Mouse (Mus musculus): ENCODE results near the gene Enpp3. TPM values are rescaled to one million over a fixed set of nuclear protein-coding genes. Genes with fewer than 3 reads are reported as not detected.

Gene Enpp3
- polyA plus RNA-seq, 1 experiment from 2014 or later, result 7.7 TPM

- 47% methylated on average over 9 of the region's 9 CpGs for WGBS (ENCODE audit: insufficient replicate concordance)
- H3K4me1 ChIP-seq (ENCODE audit: control insufficient read depth, low read depth, low read length), result peaks cover 2% of the 10 kb centered on the region; the same call in 1 of the 2 replicates
- no peaks in the 10 kb centered on the region for H3K27me3 ChIP-seq (ENCODE audit: control insufficient read depth, insufficient read depth, low read depth, low read length)
- peak overlapping the region; percentile 35; the same call in 1 of the 2 replicates for H3K4me2 ChIP-seq (ENCODE audit: low read depth, low read length)
- H3K4me3 ChIP-seq (ENCODE audit: low read depth, low read length), result no peak overlapping the region
- no peaks in the 10 kb centered on the region for H3K36me3 ChIP-seq (ENCODE audit: control insufficient read depth, insufficient read depth)
- H3K27ac ChIP-seq (ENCODE audit: low read length), result peak overlapping the region; percentile 49; the same call in 1 of the 2 replicates
- ATAC-seq (ENCODE audit: low read depth), result peak; percentile 88
- no peaks in the 10 kb centered on the region for H3K9me3 ChIP-seq (replicated peaks; ENCODE audit: control insufficient read depth, low read length)
- H3K9ac ChIP-seq (ENCODE audit: low read depth, low read length), result no peak overlapping the region
Observed at GRCm38 (mm10) chr10:24784624-24785276, 57.9 kb downstream of the Enpp3 start.

DNA sequence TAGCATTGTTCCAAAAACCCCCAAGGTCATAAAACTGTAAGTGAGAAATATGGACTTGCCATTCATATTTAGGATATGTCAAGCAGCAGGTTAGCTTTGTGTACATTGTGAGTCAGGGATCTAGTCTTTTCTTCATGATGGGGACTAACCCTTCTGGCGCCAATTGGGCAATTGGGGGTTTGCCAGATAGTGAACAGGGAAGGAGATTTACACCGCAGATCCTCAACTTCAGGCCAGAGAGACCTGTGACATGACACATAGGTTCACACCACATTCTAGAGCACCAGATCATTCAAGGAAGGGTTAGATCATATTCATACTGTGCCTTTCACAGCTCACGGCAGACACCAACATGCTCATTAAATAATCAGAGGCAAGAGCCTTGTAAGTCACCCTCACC lies 58.7 kb downstream of the Enpp3 start:
- H3K36me3 ChIP-seq (ENCODE audit: control insufficient read depth, insufficient read depth), result no peaks in the 10 kb centered on the region
- ATAC-seq (ENCODE audit: low read depth), result no peak
- no peak overlapping the region for H3K4me2 ChIP-seq (ENCODE audit: low read depth, low read length)
- 77% methylated on average over 3 of the region's 3 CpGs for WGBS (ENCODE audit: insufficient replicate concordance)
- H3K9ac ChIP-seq (ENCODE audit: low read depth, low read length), result no peak overlapping the region
- H3K27me3 ChIP-seq (ENCODE audit: control insufficient read depth, insufficient read depth, low read depth, low read length), result no peaks in the 10 kb centered on the region
- H3K27ac ChIP-seq (ENCODE audit: low read length), result no peak overlapping the region
- H3K9me3 ChIP-seq (replicated peaks; ENCODE audit: control insufficient read depth, low read length), result no peaks in the 10 kb centered on the region
- no peak overlapping the region for H3K4me3 ChIP-seq (ENCODE audit: low read depth, low read length)
- H3K4me1 ChIP-seq (ENCODE audit: control insufficient read depth, low read depth, low read length), result peaks cover 2% of the 10 kb centered on the region; the same call in 1 of the 2 replicates

DNA sequence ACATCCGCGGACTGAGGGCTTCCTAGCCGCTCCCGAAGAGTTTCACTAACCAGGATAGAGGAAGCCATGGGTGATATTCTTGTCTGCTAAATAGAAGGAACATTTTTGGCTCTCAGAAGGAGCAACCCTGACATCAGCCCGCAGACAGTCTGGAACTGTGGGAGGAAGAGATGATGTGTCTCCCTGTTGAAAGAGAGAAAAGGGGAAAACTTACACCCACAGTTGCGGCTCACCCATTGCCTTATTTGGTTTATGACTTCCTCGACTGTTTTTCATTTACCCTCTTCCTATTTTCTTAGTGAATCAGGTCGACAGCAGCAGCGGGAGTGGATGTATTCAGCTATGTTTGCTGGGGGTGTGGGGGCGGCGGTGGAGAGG lies 64.0 kb downstream of the Enpp3 start:
- ATAC-seq (ENCODE audit: low read depth), result no peak
- H3K27ac ChIP-seq (ENCODE audit: low read length), result no peak overlapping the region
- no peaks in the 10 kb centered on the region for H3K36me3 ChIP-seq (ENCODE audit: control insufficient read depth, insufficient read depth)
- no peak overlapping the region for H3K4me2 ChIP-seq (ENCODE audit: low read depth, low read length)
- H3K4me1 ChIP-seq (ENCODE audit: control insufficient read depth, low read depth, low read length), result no peaks in the 10 kb centered on the region
- H3K9me3 ChIP-seq (replicated peaks; ENCODE audit: control insufficient read depth, low read length), result no peaks in the 10 kb centered on the region
- WGBS (ENCODE audit: insufficient replicate concordance), result 60% methylated on average over 11 of the region's 11 CpGs
- H3K4me3 ChIP-seq (ENCODE audit: low read depth, low read length), result no peak overlapping the region
- H3K27me3 ChIP-seq (ENCODE audit: control insufficient read depth, insufficient read depth, low read depth, low read length), result no peaks in the 10 kb centered on the region
- no peak overlapping the region for H3K9ac ChIP-seq (ENCODE audit: low read depth, low read length)

GRCm38 (mm10) chr10:24777916-24778642 lies 64.5 kb downstream of the Enpp3 start:
- H3K4me1 ChIP-seq (ENCODE audit: control insufficient read depth, low read depth, low read length), result no peaks in the 10 kb centered on the region
- H3K27me3 ChIP-seq (ENCODE audit: control insufficient read depth, insufficient read depth, low read depth, low read length), result no peaks in the 10 kb centered on the region
- H3K36me3 ChIP-seq (ENCODE audit: control insufficient read depth, insufficient read depth), result no peaks in the 10 kb centered on the region
- no peak overlapping the region for H3K4me3 ChIP-seq (ENCODE audit: low read depth, low read length)
- H3K9me3 ChIP-seq (replicated peaks; ENCODE audit: control insufficient read depth, low read length), result no peaks in the 10 kb centered on the region
- 74% methylated on average over 14 of the region's 14 CpGs for WGBS (ENCODE audit: insufficient replicate concordance)
- no peak for ATAC-seq (ENCODE audit: low read depth)
- no peak overlapping the region for H3K27ac ChIP-seq (ENCODE audit: low read length)
- no peak overlapping the region for H3K9ac ChIP-seq (ENCODE audit: low read depth, low read length)
- H3K4me2 ChIP-seq (ENCODE audit: low read depth, low read length), result no peak overlapping the region

DNA sequence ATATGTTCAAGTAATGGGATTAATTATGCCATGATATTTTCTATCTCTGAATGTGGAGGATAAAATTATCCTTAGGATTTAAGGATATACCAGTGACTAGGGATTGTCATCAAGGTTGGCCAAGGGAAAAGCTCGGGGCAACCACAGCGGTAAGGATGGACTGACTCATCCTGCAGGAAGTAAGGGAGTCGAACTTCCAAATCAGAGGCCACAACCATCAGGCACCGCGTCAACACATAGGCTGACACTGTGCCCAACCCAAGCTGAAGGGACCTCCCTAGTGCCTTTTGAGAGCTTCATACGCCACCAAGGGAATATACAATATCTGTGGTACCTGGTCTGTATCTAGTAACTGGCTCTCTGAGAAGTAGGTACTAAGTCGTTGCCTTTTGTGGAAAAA lies 73.1 kb downstream of the Enpp3 start:
- 66% methylated on average over 7 of the region's 7 CpGs for WGBS (ENCODE audit: insufficient replicate concordance)
- no peak for ATAC-seq (ENCODE audit: low read depth)

GRCm38 (mm10) chr10:24767695-24768094 lies 74.9 kb downstream of the Enpp3 start:
- H3K36me3 ChIP-seq (ENCODE audit: control insufficient read depth, insufficient read depth), result no peaks in the 10 kb centered on the region
- no peak overlapping the region for H3K27ac ChIP-seq (ENCODE audit: low read length)
- H3K9ac ChIP-seq (ENCODE audit: low read depth, low read length), result no peak overlapping the region
- H3K4me1 ChIP-seq (ENCODE audit: control insufficient read depth, low read depth, low read length), result no peaks in the 10 kb centered on the region
- ATAC-seq (ENCODE audit: low read depth), result no peak
- H3K9me3 ChIP-seq (replicated peaks; ENCODE audit: control insufficient read depth, low read length), result no peaks in the 10 kb centered on the region
- H3K27me3 ChIP-seq (ENCODE audit: control insufficient read depth, insufficient read depth, low read depth, low read length), result no peaks in the 10 kb centered on the region
- no peak overlapping the region for H3K4me2 ChIP-seq (ENCODE audit: low read depth, low read length)
- H3K4me3 ChIP-seq (ENCODE audit: low read depth, low read length), result no peak overlapping the region
- WGBS (ENCODE audit: insufficient replicate concordance), result 75% methylated on average over 11 of the region's 11 CpGs

More for the DNA sequence above, 73.1 kb downstream of the Enpp3 start:
- no peaks in the 10 kb centered on the region for H3K27me3 ChIP-seq (ENCODE audit: control insufficient read depth, insufficient read depth, low read depth, low read length)
- no peaks in the 10 kb centered on the region for H3K4me1 ChIP-seq (ENCODE audit: control insufficient read depth, low read depth, low read length)
- H3K4me2 ChIP-seq (ENCODE audit: low read depth, low read length), result no peak overlapping the region
- H3K36me3 ChIP-seq (ENCODE audit: control insufficient read depth, insufficient read depth), result no peaks in the 10 kb centered on the region
- no peak overlapping the region for H3K27ac ChIP-seq (ENCODE audit: low read length)
- no peak overlapping the region for H3K9ac ChIP-seq (ENCODE audit: low read depth, low read length)
- H3K9me3 ChIP-seq (replicated peaks; ENCODE audit: control insufficient read depth, low read length), result no peaks in the 10 kb centered on the region
- H3K4me3 ChIP-seq (ENCODE audit: low read depth, low read length), result no peak overlapping the region

DNA sequence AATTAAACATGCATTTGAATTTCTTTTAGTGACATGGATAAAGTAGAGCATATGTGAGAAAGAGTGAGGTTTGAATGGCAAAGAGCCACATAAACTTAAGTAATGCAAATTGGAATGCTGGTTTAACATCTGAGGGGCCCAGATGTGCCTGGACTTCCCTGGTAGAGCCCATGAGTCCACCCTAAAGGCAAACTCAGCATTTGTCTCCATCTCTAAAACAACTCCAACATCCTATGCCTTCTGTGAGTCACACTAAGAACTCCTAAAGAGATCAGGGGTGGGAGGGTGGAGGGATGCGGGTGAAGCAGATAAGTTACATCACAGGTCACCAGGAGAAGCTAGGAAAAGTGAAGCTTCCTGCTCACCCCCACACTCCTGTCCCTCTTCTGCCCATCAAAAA lies 76.6 kb downstream of the Enpp3 start:
- H3K36me3 ChIP-seq (ENCODE audit: control insufficient read depth, insufficient read depth), result no peaks in the 10 kb centered on the region
- no peak overlapping the region for H3K9ac ChIP-seq (ENCODE audit: low read depth, low read length)
- no peaks in the 10 kb centered on the region for H3K27me3 ChIP-seq (ENCODE audit: control insufficient read depth, insufficient read depth, low read depth, low read length)
- H3K4me2 ChIP-seq (ENCODE audit: low read depth, low read length), result no peak overlapping the region
- no peak overlapping the region for H3K4me3 ChIP-seq (ENCODE audit: low read depth, low read length)
- no peak overlapping the region for H3K27ac ChIP-seq (ENCODE audit: low read length)
- no peaks in the 10 kb centered on the region for H3K9me3 ChIP-seq (replicated peaks; ENCODE audit: control insufficient read depth, low read length)
- 64% methylated on average over 1 of the region's 1 CpGs for WGBS (ENCODE audit: insufficient replicate concordance)
- no peak for ATAC-seq (ENCODE audit: low read depth)
- no peaks in the 10 kb centered on the region for H3K4me1 ChIP-seq (ENCODE audit: control insufficient read depth, low read depth, low read length)

GRCm38 (mm10) chr10:24765151-24765755 lies 77.4 kb downstream of the Enpp3 start:
- no peaks in the 10 kb centered on the region for H3K36me3 ChIP-seq (ENCODE audit: control insufficient read depth, insufficient read depth)
- no peak overlapping the region for H3K4me3 ChIP-seq (ENCODE audit: low read depth, low read length)
- H3K9me3 ChIP-seq (replicated peaks; ENCODE audit: control insufficient read depth, low read length), result no peaks in the 10 kb centered on the region
- no peaks in the 10 kb centered on the region for H3K27me3 ChIP-seq (ENCODE audit: control insufficient read depth, insufficient read depth, low read depth, low read length)
- no peak overlapping the region for H3K27ac ChIP-seq (ENCODE audit: low read length)
- no peaks in the 10 kb centered on the region for H3K4me1 ChIP-seq (ENCODE audit: control insufficient read depth, low read depth, low read length)
- H3K9ac ChIP-seq (ENCODE audit: low read depth, low read length), result no peak overlapping the region
- H3K4me2 ChIP-seq (ENCODE audit: low read depth, low read length), result no peak overlapping the region
- 55% methylated on average over 6 of the region's 6 CpGs for WGBS (ENCODE audit: insufficient replicate concordance)
- ATAC-seq (ENCODE audit: low read depth), result no peak

DNA sequence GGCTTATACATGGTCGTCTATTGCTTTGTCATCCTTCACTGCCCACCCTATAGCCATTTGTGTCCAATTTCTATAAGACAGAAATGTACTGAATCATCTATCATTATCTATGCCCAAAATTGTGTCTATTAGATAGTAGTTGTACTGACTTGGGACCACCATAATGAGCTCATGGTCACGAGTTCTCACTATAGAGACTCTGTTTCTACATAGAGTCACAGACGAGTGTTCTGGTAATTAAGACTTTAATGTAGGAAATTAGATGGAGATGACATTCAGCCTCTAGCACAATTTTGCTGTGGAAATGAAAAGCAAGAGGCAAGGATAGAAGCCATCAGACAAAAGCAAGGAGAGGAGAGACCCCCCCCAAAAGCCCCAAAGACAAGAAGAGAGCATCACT lies 78.0 kb downstream of the Enpp3 start:
- no peak for ATAC-seq (ENCODE audit: low read depth)
- no peak overlapping the region for H3K9ac ChIP-seq (ENCODE audit: low read depth, low read length)
- no peaks in the 10 kb centered on the region for H3K4me1 ChIP-seq (ENCODE audit: control insufficient read depth, low read depth, low read length)
- H3K27me3 ChIP-seq (ENCODE audit: control insufficient read depth, insufficient read depth, low read depth, low read length), result no peaks in the 10 kb centered on the region
- WGBS (ENCODE audit: insufficient replicate concordance), result 54% methylated on average over 3 of the region's 3 CpGs
- H3K9me3 ChIP-seq (replicated peaks; ENCODE audit: control insufficient read depth, low read length), result no peaks in the 10 kb centered on the region
- H3K4me2 ChIP-seq (ENCODE audit: low read depth, low read length), result no peak overlapping the region
- no peak overlapping the region for H3K27ac ChIP-seq (ENCODE audit: low read length)
- H3K4me3 ChIP-seq (ENCODE audit: low read depth, low read length), result no peak overlapping the region
- no peaks in the 10 kb centered on the region for H3K36me3 ChIP-seq (ENCODE audit: control insufficient read depth, insufficient read depth)
